Mouse (Mus musculus): ENCODE data around the gene Tjap1.

Tjap1 gene

DNA sequence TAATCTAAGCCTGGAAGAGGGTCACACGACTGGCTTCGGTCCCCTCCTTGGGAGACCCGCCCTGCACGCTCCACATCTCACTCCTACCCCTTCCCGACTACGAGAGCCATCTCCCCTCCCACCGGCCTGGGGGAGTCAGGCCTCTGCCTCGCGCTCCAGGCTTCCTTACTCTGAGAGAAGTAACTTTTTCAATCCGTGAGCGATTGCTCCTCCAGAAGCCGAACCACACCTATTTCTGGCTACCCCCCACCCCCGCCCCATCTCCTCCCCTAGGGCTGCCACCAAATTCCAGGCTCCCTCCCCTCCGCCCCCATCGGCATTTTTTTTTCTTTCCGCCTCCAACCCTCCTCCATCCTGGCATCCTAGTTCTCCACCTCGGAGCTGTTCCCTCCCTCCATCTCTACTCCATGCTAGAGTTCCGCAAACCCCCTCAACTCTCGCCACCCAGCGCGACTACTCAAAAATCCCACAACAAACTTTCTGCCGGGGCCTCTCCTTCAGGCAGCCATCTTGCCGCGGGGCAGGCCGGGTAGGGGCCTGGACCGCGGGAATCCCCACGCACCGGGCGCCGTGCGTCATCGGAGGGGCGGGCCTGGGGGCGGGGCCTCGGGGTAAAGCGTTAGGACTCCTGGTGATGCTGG lies at the start of gene Tjap1:
Tjap1 (minus strand) TSS at position 544 of the 641 bp plus-strand sequence.
- peak; percentile 98 for ATAC-seq (ENCODE audit: low TSS enrichment)

DNA sequence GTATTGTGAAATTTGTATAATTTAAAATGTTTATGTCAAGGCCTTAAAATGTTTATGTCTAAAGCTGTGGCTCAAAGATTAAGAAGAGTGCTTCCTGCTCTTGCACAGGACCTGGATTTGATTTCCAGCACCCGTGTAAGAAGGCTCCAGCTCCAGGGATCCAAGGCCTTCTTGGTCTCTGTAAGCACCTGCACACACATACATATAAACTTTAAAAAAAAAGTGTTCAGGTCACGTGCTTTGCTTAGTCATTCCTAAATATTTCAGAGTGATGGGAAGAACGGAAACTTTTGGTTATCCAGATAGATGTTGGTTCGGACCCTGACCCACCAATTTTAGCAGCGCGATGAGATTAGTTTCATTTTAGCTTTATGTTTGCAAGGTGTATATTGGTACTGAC lies 45.9 kb upstream of the Tjap1 start:
- ATAC-seq (ENCODE audit: low TSS enrichment), result no peak

DNA sequence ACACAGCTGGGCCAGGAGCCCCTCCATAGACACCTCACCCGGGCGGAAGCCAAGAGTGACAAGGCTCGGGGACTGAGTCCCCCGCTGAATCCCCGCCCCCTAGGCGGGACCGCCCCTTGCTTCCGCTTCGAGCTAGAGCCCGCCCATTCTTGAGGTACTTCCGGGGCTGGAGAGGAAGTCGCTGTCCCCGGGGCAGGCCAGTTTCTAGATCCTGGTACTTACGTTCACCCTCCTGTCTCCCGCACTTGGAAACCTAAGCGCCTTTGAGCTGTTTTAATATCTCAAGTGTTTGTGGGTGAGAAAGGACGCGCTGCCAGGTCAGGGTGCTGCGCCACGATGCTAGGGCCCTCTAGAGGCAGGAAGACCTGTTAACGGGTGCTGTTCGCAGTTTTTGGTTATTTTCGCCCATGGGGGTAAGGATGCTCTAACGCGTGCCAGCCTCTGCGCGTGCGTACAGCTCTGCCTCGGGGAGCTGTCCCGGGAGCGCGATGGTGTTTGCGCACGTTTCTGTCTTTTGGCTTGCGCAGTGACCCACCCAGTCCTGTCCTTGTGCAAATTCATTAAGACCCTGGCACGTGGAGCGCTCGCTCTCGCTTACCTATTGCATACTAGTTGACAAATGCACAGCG lies 45.2 kb upstream of the Tjap1 start, which contains the start of gene Abcc10:
Abcc10 (minus strand) TSS at position 447 of the 629 bp plus-strand sequence.
- peak; percentile 99 for ATAC-seq (ENCODE audit: low TSS enrichment)

DNA sequence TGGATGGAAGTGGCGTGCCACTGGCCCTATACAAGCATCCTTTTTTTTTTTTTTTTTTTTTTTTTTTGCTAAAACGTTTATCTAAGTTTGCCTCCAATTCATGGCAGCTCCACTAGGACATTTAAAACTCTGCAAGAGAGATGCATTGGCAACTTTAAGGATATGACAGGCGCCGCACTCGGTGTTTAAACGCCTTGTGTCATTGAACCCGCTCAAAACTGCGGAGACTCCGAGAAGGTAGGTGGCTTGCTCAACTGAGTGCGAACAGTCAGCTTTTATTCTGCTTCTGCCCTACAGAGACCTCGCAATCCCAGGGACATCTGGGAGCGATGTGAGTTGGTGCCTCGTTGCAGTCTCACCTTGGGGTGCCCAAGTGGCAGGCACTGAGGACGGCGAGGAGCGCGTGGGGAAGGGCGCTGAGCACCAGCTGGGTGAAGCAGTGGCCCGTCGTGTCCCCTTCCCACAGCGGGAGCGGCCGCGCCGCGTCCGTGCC lies 44.6 kb upstream of the Tjap1 start:
- ATAC-seq (ENCODE audit: low TSS enrichment), result peak; percentile 62

DNA sequence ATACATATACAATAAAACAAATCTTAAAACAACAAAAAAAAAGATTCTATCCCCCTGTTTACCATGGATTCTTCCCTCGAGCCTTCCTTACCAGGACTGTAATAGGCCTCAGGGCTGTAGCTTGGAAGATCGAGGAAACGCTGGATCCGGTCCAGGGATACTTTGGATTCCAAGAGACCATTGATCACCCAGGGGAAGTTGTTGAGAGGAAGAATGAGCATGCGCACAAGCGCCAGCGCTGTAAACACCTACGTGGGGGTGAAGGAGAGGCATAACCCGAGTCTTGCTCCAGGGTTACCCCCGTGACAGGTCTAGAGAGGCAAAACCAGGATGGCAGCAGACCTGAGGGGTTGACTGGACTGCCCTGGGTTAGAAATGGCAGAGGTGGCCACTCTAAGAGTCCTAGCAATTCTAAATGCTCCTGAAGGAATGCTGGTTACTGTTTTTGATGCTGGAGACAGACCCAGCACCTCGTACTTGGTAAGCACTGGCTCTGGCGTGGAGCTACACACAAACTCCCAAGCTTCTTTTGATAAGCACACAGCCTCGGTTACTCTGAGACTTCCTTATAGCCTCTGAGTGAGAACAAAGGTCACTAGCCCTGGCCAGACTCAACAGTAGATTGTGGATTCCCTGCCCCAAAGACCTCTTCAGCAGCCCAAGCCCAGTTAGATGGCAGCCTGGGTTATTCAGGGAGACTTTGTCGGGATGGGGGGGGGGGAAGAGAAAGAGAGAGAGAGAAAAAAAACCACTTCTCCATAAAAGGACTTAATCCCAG lies 39.4 kb upstream of the Tjap1 start:
- ATAC-seq (ENCODE audit: low TSS enrichment), result no peak

DNA sequence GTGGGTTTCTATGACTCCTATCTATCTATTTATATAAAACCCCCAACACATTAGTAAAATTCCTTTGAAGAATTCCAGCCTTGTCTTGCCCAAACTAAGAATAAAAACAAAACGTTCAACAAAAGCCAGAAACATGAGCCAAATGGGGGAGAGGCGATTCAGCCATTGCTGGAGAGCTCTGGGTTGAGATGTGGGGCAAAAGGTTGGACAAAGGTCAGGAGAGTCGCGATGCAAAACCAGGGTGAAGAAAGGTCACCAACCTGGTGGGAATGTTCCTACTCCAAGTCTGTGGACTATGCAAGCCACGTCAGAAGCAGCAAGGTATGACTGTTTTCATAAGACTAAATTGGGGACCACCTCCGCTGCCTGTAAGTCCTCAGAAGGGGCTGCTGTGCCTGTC lies 37.7 kb upstream of the Tjap1 start:
- no peak for ATAC-seq (ENCODE audit: low TSS enrichment)

DNA sequence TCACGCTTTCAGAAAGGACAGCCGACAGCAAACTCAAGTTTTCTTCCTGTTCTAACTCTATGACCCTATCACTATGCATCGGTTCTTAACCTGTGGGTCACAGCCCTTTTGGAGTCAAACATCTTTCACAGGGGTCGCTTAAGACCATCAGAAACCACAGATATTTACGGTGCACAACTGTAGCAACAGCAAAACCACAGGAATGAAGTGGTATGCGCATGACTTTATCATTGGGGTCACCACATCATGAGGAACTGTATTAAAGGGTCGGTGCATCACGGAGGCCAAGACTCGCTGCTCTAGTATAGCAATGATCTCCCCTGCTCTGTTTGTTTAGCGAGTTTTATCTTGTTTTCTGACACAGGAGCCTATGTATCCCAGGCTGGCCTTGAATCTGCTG lies 33.0 kb upstream of the Tjap1 start:
- ATAC-seq (ENCODE audit: low TSS enrichment), result no peak

DNA sequence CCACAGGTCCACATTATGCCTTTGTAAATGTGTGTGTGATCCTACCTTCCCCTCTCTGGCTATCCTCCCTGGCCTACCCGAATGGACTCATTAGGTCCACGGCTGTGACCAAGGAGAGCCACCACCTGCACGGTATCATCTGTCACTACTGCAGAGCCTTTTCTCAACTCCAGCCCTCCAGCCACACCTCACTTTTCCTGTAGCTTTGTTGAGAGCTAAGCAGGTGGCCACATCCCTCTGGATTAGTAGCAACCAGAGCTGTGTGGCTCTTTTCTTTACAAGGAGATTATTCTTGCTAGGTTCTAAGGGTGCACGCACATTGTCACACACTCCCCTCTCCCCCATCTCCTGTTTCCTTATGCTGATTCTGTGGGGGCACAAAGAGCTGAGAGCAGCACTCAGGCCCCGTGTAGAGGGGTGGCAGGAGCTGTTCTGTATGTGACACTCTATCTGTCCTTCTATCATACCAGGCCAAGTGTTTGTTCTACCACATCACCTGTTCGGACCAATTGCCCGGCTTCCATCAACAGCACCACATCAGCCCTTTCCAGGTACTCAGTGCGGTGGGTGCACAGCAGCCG lies 30.4 kb upstream of the Tjap1 start:
- no peak for ATAC-seq (ENCODE audit: low TSS enrichment)

DNA sequence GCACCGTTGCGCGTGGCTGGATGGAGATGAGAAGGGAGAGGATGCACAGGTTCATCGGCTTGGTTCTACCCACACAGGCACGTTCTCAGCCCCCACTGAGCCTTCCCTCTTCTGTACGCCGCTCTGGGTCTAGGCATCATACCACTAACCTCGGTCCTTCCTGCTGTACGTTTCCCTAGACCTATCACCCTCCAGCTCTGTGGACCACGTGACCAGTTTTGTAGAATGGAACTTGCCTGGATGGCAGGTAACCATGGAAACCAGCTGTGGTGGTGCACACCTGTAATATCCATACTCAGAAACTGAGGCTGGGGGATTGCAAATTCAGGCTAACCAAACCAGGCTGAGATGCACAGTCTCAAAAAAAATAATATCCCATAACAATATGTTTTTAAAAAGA lies 27.7 kb upstream of the Tjap1 start:
- ATAC-seq (ENCODE audit: low TSS enrichment), result no peak

DNA sequence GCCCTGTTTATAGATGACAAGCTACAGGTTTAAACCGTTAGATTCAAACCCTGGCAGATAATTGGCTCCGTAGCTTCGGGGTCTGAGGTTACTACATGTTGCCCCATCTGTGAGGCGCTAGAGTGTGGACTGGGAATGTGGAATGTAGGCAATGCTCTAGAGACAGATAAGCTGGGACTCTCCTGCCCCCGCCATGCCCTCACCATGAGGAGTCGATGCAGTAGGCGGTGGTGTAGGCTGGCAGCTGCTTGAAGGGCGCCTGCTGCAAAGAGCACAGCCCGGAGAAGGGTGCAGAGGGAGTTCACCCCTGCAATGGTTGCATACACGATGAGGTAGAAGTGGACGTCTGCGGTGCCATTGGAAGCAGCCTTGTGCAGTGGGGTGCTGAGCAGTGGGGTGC lies 27.0 kb upstream of the Tjap1 start:
- ATAC-seq (ENCODE audit: low TSS enrichment), result no peak

DNA sequence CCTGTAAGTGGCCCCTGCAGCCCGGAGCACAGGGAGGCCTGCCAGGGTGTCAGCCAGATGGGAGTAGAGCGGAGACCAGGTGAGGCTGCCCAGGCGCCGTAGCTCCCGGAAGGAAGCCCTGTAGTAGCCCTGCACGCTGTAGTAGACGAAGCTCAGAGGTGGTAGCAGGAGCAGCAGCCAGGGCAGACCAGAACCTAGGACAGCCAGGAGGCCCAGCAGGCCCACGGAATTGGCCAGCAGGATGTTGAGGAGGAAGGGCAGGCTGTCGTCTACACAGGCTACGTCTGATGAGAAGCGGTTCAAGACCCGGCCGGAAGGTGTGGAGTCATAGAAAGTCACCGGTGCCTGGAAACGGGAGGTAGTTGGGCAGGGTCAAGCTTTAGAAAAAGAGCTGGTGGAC lies 24.1 kb upstream of the Tjap1 start:
- ATAC-seq (ENCODE audit: low TSS enrichment), result no peak

DNA sequence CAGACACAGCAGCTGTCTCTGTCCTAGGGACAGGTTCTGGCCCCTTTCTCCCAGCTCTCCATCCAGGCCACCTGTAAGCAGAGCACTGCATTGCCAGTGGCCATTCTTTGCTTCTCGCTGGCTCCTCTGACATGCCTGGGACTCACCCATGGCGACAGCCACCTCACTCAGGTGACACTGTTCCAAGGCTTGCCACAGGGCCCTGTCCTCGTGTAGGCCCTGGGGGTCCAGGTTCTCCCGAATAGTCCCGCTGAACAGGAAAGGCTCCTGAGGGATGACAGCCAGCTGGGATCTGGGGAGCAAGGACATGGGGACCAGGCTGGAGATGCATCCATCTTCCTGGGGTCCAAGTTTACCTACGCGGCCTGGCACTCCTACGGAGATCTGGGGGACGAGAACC lies 21.4 kb upstream of the Tjap1 start:
- ATAC-seq (ENCODE audit: low TSS enrichment), result no peak

DNA sequence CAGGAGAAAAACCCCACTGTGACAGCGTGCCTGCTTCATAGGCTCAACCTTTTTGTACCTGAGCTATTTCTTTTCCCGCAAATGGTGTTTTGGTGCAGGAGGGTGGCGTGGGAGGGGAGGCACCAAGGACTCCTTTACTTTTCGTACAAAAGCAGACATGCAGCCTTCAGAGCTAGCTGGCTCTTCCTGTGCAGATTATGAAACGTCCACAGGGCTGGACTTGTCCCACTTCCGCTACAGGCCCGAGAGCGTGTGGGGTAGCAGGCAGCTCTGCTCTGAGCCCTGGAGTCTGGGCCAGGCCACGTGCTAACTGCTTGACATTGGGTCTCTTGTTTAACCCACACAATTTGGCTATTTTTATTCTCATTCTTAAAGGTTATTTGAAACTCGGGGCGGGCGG lies 19.1 kb upstream of the Tjap1 start:
- ATAC-seq (ENCODE audit: low TSS enrichment), result peak; percentile 39

DNA sequence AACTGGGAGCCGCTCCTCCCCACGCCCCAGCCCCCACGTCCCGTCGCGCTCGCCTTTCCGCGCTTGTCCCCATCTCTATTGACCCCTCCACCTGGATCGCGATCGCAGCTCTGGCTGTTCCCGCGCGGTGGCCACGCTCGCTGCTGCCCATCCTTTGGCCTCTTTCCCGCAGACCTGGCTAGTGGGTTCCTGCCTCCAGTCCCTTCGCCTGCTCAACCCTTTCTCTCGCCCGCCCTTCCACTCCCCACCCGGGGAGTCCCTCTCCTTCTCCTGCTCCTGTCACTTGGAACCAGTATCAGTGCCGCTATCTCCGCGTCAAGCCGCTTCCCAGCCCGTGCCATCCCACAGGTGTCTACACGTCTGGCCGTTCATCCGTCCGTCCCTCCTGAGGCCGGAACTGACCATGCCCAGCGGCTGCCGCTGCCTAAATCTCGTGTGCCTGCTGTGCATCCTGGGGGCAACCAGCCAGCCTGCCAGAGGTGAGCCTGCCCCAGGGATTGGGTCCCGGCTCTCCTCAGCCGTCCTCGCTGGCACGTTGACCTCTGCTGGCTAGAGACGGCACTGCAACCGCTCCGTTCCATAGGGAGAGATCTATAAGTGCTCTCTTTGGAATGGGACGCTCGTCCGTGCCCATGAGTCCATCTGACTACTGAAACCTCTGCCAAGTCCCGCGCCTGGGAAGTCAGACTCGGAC lies 15.5 kb upstream of the Tjap1 start:
- ATAC-seq (ENCODE audit: low TSS enrichment), result peak; percentile 56

DNA sequence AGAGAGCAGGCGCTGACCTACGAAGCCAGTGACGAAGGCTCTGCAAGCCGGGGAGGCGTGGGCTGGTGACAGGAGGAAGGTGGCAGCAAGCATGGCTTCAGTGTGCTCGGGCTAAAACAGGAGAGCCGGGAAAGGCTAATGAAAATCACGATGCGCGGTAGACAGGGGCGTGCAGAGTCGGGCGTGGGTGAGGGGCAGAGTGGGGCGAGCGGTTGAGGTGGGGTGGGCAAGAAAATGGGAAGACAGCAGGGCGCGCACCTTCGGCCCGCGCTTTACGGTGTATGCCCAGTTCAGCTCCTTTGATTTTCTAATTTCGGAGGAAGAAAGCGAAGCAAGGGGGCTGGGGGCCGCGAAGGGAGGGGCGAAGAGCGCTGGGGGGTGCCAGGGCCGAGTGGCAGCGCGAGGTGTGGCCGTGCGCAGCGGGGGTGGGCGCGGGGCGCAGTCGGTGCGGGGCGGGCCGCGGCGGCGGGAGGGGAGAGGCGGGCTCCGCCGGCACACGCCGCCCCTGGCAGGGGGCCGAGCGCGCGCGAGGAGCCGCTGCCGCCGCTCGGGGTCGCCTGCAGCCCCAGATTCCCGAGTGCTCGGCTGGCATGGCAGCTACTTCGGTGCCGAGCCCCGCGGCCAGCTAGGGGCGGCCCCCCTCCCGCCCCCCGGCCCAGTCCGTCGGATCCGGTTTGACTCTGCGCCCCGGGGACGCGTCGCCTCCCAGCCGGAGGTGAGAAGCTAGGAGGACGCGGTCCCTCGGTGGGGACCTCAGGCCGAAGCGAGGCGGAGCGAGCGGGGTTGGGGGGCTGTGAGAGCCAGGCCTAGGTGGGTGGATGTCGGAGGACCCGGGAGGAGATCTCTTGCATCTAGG lies 14.8 kb upstream of the Tjap1 start, which contains the start of gene Dlk2:
Dlk2 (plus strand) TSS at position 58 of the 856 bp plus-strand sequence.
- ATAC-seq (ENCODE audit: low TSS enrichment), result peak; percentile 76

DNA sequence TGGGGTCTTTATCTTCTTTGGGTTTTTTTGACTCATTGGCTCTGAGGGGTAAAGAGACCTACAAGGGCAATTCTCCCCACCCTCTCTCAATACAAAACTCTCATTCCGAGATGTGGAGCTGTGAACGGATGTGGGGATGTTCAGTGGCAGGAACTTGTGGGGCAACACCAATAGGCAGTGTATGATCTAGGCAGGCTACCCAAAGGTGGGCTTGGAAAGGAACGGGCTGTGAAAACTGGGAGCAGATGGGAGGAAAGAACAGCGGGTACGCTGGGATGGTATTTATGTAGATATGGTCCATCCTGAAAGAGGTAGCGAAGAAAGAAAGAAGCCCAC lies 14.2 kb upstream of the Tjap1 start:
- ATAC-seq (ENCODE audit: low TSS enrichment), result no peak

DNA sequence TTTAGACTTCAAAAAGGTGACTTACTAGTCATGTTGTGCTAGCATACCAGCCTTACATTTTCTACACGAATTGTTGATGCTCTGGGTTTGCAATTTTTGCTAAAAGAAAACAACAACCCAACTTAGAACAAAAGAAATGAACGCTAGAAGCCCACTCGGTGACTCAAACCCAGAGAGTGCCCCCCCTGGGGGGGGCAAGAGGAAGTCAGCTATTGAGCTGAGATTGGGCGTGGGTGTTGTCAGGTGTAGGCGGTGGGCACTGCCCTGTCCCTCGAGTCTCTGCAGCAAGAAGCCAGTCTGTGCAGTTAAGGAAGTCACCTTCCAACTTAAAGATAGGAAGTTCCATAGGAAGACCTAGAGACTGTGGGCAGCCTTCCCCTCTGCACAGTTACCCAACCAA lies 13.8 kb upstream of the Tjap1 start:
- ATAC-seq (ENCODE audit: low TSS enrichment), result no peak

DNA sequence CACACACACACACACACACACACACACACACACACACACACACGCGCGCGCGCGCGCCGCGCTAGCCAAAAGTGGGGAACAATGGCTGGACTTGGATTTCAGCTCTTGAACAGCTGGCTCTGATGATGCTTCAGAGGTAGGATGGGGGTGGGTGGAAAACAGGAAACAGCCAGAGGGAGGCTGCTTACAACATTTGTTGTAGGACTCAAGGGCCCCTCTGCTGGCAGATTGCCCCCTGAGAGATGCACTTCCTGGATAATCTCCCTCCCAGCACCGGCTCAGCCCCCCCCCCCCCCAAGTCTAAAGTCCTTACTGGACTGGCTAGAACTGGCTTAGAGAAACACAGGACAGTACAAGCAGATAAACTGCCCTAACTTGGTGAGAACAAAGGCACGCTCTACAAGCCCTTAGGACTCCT lies 4.9 kb upstream of the Tjap1 start:
- no peak for ATAC-seq (ENCODE audit: low TSS enrichment)

DNA sequence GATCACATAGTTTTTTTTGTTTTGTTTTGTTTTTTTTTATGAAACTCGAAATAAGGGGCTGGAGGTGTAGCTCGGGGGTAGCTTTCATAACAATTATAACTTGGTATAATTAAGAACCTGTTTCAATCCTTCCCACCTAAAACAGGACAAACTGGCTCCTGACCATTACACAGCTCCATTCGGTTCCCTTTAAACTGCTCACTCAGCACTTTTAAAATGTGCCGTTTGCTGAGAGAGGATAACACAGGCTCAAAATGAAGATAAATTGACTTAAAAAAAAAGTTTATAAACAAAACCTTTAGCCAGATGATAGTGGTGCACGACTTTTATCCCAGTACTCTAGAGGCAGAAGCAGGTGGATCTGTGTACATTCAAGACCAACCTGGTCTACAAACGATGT lies 2.6 kb upstream of the Tjap1 start:
- ATAC-seq (ENCODE audit: low TSS enrichment), result no peak

DNA sequence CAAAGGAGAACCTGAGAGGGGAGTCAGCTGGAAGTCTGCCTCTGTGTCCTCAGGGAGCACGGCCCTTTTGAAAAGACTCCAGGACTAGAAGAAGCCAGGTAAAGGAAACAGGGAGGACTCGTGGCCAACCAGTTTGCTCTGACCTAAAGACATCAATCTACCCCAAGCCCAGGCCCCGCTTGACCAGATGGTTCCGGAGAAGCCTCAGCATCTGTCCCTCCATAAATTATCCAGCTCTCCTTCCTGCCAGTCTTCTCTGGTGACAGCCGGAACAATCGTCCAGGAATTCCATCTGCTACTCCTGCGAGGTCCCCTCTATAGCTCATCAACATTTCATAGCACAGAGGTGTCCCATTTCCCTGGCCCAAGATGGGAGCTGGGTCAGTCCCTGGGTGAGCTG lies 1.8 kb upstream of the Tjap1 start:
- ATAC-seq (ENCODE audit: low TSS enrichment), result no peak

DNA sequence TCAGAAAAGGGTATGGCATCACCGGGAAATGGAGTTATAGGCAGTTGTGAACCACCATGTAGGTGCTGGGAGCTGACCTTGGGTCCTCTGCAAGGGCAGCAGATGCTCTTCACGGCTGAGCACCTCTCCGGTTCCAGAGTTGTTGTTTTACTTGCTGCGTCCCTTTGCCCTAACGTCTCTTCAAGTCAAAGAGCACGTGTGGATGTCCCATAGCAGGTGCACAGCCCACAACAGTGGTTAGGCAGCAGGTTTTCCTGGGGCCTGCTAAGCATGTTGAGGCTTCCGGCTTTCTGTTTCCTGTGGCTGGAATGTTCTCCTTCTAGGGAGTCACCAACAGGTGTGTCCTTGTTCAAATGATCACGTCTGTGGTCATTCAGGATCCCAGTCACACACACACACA lies 1.1 kb upstream of the Tjap1 start:
- ATAC-seq (ENCODE audit: low TSS enrichment), result no peak

All from frontal cortex, adult (tissue).